Mouse (Mus musculus) gastrocnemius, adult 2 months (tissue): ENCODE measurements around the gene Fam71e1. TPM values are rescaled to one million over a fixed set of nuclear protein-coding genes. Genes with fewer than 3 reads are reported as not detected.

ENCODE experiments used
- DNase-seq: peaks from one replicate; pipeline ENCODE4 v3.0.0; 2022
- H3K27ac ChIP-seq: fragments of 200-600 bp; 2 replicates; pipeline ENCODE4 v1.8.1; 2022; ENCODE audit warnings: mild to moderate bottlenecking
- H3K4me3 ChIP-seq: fragments of 200-600 bp; 2 replicates; pipeline ENCODE4 v1.8.1; 2022; ENCODE audit warnings: mild to moderate bottlenecking, moderate library complexity
- CTCF ChIP-seq: fragments of 200-600 bp; IDR thresholded peaks from 2 replicates; pipeline ENCODE4 v1.8.1; 2022; ENCODE audit warnings: antibody characterized with exemption, mild to moderate bottlenecking, moderate library complexity
- intact Hi-C: fragments of 180-260 bp; cut with DNase I; formaldehyde crosslinking; loops from one replicate; pipeline ENCODE4 v1.15.1; 2025
- long read RNA-seq, 2 experiments: library from polyadenylated mRNA; stranded (forward); transcript quantifications; one replicate each; pipeline ENCODE4 v2.0.0; 2021
- total RNA-seq, 2 experiments: library from RNA; stranded (reverse); gene quantifications; 2 replicates each; pipeline ENCODE4 v1.2.3; 2021

Gene Fam71e1
- total RNA-seq, result 1 to 10 TPM; 2.4 to 5.5 TPM
- long read RNA-seq, experiment 1, partial matches to known transcripts, result 0 of 3 reads
- long read RNA-seq, experiment 1, other reads (novel, unspliced or antisense), result 1 of 3 reads
- long read RNA-seq, experiment 2, partial matches to known transcripts, result 1 of 1 reads
- long read RNA-seq, experiment 2, other reads (novel, unspliced or antisense), result 0 of 1 reads

GRCm38 (mm10) chr7:44495992-44496770 is at the start of gene Fam71e1, which contains the start of gene Emc10:
Gene Fam71e1 (plus strand): TSS chr7:44496581.
Gene Emc10 (minus strand): TSS chr7:44496529.
- intact Hi-C loops, result no loop called here
- peak; percentile 98 for DNase-seq
- Histone ChIP-seq H3K4me3 (peak within 1 kb of the TSS; percentile 85), H3K27ac (peak within 1 kb of the TSS; percentile 99)
- peak; percentile 29; the same call in 1 of the 2 replicates for TF ChIP-seq CTCF

DNA sequence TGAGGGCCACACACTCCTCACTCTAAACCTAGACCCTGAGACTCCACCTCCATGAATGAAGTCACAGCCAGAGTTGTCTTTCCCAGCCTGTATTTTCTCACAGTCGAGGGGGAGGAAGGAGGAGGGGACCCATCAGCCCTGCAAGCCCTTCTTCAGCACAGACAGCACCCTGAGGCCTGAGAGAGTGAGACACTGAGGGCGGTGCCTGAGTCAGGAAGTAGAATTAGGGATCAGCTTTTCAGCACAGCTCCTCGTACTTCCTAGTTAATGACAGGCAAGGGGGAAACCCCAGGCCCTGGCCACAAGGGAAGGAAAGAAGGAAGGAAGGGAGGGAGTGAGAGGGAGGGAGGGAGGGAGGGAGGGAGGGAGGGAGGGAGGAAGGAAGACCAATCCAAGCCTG is 43.1 kb upstream of the Fam71e1 start:
- no peak overlapping the region for H3K27ac ChIP-seq
- DNase-seq, result no peak
- intact Hi-C loops, result no loop called here
- H3K4me3 ChIP-seq, result no peak overlapping the region
- no peak for TF ChIP-seq CTCF

GRCm38 (mm10) chr7:44456302-44456701 is 40.1 kb upstream of the Fam71e1 start:
- intact Hi-C loops, result no loop called here
- TF ChIP-seq CTCF, result no peak
- H3K27ac ChIP-seq, result no peak overlapping the region
- no peak for DNase-seq
- H3K4me3 ChIP-seq, result no peak overlapping the region

DNA sequence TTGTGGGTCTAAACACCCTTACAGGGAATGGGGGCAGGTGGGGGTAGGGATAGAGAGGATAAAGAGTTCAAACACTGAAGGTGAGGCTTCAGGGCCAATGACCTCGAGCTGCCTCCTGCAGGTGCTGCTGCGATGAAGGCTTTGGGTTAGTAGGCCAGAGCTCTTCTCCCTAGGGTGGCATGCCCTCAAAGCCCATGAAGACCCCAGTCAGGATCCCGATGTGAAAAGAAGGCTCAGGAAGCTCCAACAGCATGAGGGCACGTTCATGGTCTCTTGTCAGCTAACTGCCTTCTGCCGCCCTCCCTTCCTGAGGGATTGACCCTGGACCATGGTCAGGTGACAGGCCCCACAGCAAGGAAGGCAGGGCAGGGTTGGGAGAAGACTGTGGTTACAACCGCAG is 36.3 kb upstream of the Fam71e1 start:
- intact Hi-C loops, result no loop called here
- Histone ChIP-seq H3K4me3 (no peak overlapping the region), H3K27ac (no peak overlapping the region)
- no peak for TF ChIP-seq CTCF
- DNase-seq, result no peak

- intact Hi-C loops, result no loop called here
- no peak for DNase-seq
Observed at GRCm38 (mm10) chr7:44460767-44461502, 35.4 kb upstream of the Fam71e1 start.

GRCm38 (mm10) chr7:44461503-44462217 is 34.7 kb upstream of the Fam71e1 start:
- H3K27ac ChIP-seq, result no peak overlapping the region
- DNase-seq, result no peak
- TF ChIP-seq CTCF, result no peak
- H3K4me3 ChIP-seq, result no peak overlapping the region
- intact Hi-C loops, result no loop called here

More at GRCm38 (mm10) chr7:44460767-44461502, 35.4 kb upstream of the Fam71e1 start:
- Histone ChIP-seq H3K4me3 (no peak overlapping the region), H3K27ac (no peak overlapping the region)
- TF ChIP-seq CTCF, result no peak

- TF ChIP-seq CTCF, result peak; percentile 44
- no peak overlapping the region for H3K27ac ChIP-seq
- intact Hi-C loops, result no loop called here
- H3K4me3 ChIP-seq, result no peak overlapping the region
- DNase-seq, result peak; percentile 62
Observed at GRCm38 (mm10) chr7:44462218-44463055, 33.9 kb upstream of the Fam71e1 start.

DNA sequence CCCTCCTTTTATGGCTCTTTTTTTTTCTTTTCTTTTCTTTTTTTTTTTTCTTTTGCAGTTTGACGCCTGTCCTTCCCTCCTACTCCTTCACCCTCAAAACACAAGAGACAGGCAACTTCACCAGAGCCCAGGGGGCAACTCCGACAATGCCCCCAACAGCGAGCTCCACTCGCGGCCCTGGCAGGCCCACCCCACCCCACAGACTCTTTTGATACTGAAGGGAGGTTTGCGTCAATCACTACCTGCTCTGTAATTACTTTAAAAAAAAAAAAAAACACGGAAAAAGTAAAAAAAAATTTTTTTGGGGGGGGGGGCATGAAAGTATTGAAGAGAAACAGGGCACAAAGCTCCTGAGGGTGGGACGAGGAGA is 33.3 kb upstream of the Fam71e1 start:
- no peak for TF ChIP-seq CTCF
- Histone ChIP-seq H3K4me3 (no peak overlapping the region), H3K27ac (no peak overlapping the region)
- intact Hi-C loops, result no loop called here
- no peak for DNase-seq

GRCm38 (mm10) chr7:44463556-44464225 is 32.7 kb upstream of the Fam71e1 start:
- intact Hi-C loops, result no loop called here
- no peak overlapping the region for H3K4me3 ChIP-seq
- DNase-seq, result no peak

DNA sequence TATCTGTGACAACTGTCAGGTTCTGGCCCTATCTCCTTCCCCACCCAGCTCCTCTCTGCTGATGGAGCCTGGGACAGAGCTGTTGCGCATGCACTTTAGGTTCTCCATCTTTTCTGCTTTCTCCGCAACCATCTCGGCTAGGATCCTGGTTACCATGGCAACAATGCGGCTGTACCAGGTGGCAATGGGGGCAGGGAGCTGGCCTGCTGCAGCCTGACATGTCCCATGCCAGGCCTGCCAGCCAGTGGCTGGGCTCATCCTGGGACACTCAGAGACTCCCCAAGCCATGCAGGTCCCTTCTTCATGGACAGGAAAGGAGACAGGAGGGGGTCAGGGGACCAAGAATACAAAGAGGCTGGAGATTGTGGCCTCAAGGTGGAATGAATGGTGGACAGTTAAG is 31.9 kb upstream of the Fam71e1 start:
- TF ChIP-seq CTCF, result no peak
- Histone ChIP-seq H3K4me3 (no peak overlapping the region), H3K27ac (no peak overlapping the region)
- DNase-seq, result no peak
- intact Hi-C loops, result no loop called here

More at GRCm38 (mm10) chr7:44463556-44464225, 32.7 kb upstream of the Fam71e1 start:
- no peak for TF ChIP-seq CTCF
- H3K27ac ChIP-seq, result no peak overlapping the region

- no peak for DNase-seq
- H3K27ac ChIP-seq, result no peak within 1 kb of the TSS
- TF ChIP-seq CTCF, result no peak
- no peak within 1 kb of the TSS for H3K4me3 ChIP-seq
- intact Hi-C loops, result loop anchor here (5.0 kb wide), 1 partner anchor 88 kb away; no protein-coding TSS in a partner anchor
Observed at GRCm38 (mm10) chr7:44465111-44465510, 31.3 kb upstream of the Fam71e1 start, which contains the start of gene Aspdh. Gene Aspdh (plus strand): TSS chr7:44465391.
